Mouse (Mus musculus) A20 (cell line): ENCODE results near the gene Nhej1.

Experiments used
- DNase-seq: peaks from one replicate; pipeline ENCODE4 v3.0.0-alpha.2; 2011; ENCODE audit warnings: low read depth, low spot score

The Nhej1 gene

GRCm38 (mm10) chr1:74935402-74935801 lies 189.6 kb downstream of the Nhej1 start, which contains the start of gene Cfap65:
TSS of gene Cfap65 (minus strand) at chr1:74935599.
- DNase-seq: no peak

GRCm38 (mm10) chr1:74927621-74928296 lies 197.2 kb downstream of the Nhej1 start:
- no peak for DNase-seq

- peak; percentile 10 for DNase-seq
Measured at GRCm38 (mm10) chr1:74926721-74927120, 198.3 kb downstream of the Nhej1 start.

GRCm38 (mm10) chr1:74924464-74924863 lies 200.5 kb downstream of the Nhej1 start:
- no peak for DNase-seq
